Mouse (Mus musculus) megakaryocyte-erythroid progenitor cell, adult 5-6 weeks (primary cell): ENCODE results near the gene Lst1. TPM values are rescaled to one million over a fixed set of nuclear protein-coding genes. Genes with fewer than 3 reads are reported as not detected.
"Not testable (repeated sequence)": the region's sequence is repeated elsewhere in the genome, so short reads cannot be mapped to it uniquely, and the experiment has no call there.

Experiments used
- ATAC-seq: replicated peaks from 2 replicates; pipeline ENCODE4 v1.8.0; 2016; ENCODE audit warnings: mild to moderate bottlenecking, inconsistent platforms; ENCODE audit not compliant: severe bottlenecking, poor library complexity, low FRiP score, low TSS enrichment
- total RNA-seq, 2 experiments: library from RNA; stranded (forward) in 1 of 2; stranded (reverse) in 1 of 2; fragments of 200-1000, 215-1000 nt in 1 of 2; fragments of >200 nt in 1 of 2; fragmentation: Nextera tagmentation in 1 of 2; gene quantifications; 2 replicates each; pipeline ENCODE4 v1.2.3; 2014 to 2017

Lst1 gene
- total RNA-seq (2014; fragmentation: Nextera tagmentation) (not detected in 2 replicates), total RNA-seq (2017) (15.8 TPM in 1 of 2 replicates, not detected in the other)

DNA sequence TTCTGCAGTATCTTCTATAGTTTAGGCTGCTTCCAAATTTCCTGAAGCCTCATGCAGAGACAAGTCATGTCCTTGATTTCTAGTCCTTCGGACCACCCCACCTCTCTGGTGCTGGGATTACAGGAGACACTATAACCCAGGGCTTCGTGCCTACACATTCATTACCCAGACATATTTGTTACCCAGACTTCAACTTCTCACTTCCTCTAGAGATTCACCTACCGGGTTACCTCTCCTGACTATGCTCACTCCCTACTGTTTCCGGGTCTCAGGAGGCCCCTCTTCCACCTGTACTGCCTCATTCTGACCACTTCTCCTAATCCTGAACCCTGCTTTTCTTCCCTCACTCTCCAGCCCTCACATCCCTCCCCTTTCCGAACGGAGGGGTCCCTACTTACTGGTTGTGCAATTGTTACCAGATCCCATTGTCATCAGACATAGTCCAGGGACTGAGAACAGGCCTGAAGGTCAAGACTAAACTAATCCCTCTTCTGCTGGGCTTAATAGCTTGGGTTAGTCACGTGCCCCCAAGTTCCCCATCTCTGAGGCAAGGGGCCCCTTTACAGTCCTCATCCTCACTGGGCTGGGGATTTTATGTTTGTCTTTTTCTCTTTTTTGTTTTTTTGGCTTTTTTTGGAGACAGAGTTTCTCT lies at the start of gene Lst1:
Gene Lst1, minus strand, starts transcription at position 481 of the 652 bp plus-strand sequence.
- ATAC-seq = no peak

DNA sequence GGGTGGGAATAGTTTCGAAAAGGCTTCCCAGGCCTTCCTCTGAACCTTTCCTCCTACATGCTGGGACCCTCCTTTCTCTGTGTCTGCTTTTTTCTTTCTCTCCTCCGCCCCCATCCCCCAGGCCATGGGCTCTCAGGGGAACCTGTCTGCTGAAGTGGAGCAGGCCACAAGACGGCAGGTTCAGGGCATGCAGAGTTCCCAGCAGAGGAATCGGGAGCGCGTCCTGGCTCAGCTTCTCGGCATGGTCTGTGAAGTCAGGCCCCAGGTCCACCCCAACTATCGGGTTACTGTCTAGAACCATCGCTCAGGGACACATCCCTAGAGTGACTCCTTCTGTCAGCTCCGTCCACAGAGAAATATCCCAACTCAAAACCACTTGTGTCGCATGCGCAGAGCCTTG lies 49.3 kb upstream of the Lst1 start:
- no peak for ATAC-seq

DNA sequence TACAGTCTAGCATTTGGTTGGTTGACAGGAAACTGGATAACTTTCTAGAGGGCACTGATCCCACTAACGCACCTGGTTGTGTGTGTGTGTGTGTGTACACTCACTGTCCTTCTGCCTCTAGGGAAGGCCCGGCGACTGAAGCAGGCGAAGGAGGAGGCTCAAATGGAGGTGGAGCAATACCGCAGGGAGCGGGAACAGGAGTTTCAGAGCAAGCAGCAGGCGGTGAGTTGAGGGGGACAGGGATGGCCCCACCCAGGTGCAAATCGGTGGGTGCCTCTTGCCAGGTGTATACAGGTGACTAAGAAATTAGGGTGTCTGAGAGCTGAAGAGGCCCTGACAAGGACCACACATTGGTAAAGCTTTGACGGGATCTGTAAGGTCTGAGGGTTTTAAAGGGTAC lies 48.8 kb upstream of the Lst1 start:
- ATAC-seq = no peak

DNA sequence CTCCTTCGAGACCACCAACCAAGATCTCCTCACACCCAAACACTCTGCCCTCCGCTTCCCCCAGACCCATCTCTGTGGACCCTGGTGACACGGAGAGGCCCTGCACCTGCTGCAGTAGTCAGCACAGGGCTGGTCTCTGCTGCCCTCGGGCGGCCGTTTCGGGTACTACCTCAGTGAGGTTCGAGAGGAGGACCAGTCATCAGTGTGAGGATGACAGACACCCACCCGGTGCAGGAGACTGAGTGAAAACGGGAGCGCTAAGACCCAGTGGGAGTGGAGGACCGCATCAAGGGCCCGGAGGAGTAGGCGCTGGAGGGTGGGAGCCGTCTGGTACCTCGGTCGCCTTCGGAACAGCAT lies 48.1 kb upstream of the Lst1 start:
- peak; percentile 74 for ATAC-seq

DNA sequence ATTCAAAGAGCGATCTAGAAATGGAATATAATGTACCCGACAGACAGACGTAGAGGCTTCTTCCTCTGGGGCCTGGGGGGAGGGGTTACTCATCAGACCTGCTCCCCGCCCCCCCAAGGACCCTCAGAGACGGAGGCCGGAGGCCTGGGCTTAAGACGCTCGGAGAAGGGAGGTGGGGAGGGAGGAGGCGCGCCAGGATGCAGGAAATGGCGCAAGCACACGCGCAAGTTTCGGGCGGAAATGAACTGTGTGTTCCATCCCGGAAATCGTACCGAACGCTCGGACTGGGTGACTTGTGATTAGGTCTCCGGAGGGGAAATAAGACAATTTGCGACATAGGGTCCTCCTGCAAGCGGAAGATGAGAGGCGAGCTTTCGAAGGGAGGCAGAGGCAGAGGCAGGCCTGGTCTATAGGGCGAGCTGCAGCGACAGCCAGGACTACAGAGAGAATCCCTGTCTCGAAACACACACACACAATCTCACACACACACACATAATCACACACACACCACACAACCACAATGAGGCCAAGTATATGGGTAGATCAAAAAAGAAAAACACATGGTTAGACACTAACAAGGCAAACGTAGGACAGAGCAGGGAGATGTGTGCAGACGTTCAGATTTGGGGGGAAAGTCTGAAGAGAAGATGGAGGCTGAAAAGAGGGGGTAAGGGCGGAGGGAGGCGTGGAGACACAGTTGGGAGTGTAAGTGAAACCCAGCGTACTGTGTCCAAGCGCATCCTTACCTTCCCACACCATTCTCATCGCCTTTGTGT lies 47.6 kb upstream of the Lst1 start, which contains the start of gene Nfkbil1:
Gene Nfkbil1, minus strand, starts transcription at position 179 of the 776 bp plus-strand sequence.
- peak; percentile 65 for ATAC-seq

DNA sequence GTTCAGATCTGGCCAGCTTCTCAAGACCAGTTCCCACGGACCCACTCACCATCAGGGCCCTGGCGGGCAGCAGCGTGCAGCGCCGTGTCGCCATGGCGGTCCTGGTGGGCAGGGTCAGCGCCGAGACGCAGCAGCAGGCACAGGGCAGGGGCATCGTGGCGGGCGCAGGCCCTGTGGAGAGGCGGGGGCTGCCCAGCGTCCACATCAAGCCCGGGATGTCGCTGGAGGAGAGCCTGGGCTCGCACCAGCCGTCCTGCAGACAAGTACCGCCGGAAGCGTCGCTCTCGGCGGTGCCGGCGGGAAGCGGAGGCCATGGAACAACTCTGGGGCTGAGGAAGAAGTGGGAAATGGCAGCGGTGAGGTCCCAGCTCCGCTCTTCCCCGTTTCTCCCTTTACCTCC lies 46.7 kb upstream of the Lst1 start:
- no peak for ATAC-seq

DNA sequence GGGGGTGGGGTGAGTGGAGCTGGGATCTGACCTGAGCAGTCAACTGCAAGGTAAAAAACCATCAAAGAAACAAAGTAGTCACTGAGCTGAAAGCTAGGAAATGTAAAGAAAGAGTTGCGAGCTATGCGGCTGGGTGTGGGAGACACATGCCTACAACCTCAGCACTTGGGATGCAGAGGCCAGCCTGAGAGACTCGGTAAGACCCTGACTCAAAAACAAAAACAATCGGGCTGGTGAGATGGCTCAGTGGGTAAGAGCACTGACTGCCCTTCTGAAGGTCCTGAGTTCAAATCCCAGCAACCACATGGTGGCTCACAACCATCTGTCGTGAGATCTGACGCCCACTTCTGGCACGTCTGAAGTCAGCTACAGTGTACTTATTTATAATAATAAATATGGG lies 45.9 kb upstream of the Lst1 start:
- not testable (repeated sequence) for ATAC-seq

DNA sequence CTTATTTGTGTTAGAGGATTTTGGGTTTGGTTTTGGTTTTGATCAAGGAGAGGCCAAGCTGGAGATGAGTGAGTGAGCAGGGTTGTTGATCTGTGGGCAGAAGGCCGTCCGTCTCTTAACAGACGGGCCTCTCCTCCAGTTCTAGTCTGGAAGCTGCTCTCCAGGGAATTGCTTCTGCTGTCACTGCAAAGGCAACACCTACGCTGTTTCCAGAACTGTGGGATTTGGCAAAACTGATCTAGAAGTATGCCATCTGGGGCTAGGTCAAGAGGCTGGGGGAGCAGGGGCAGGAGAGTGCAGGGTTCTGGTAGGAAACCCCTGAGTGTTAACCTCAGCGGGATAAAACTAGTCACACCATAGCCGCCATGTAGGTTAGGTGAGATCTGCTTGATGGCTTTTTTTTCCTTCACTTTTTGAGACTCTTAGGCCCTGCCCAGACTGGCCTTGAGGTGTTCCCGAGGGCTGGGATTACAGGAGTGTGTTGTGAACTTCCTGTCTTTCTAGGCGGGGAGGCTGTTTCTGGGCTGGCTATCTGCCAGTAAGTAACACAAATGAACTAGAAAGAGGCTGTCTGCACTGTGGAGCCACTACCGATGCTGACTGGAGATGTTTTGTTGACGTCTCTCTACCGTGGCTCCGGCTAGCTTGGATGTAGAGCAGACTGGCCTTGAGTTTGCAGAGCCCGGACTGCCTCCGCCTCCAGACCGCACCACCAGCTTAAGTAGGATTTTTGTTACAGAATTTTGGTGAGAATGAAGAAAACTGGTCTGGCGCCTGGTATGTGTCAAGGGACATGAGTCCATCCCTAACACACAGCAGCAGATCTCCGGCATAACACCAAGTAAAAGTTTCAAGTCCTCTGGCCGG lies 45.1 kb upstream of the Lst1 start, which contains the start of gene Atp6v1g2:
Gene Atp6v1g2, plus strand, starts transcription at position 547 of the 867 bp plus-strand sequence.
- ATAC-seq = no peak

DNA sequence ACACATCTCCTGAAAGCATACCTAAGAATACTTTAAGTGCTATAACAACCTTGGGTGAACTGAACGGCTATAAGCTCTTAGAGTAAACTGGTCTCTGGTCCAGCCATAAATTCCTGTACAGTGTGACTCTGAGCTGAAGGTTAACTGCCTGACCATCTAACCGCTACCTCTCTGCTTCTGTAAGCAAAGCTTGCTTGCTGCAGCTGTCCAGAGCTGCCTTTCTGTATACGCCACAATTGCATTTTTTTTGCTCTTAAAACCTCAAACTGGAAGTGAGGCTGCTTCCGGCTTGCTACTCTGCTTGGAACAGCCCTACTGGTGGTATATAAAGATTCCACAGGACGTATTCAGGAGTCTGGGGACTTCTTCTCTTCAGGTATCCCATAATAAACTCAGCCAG lies 44.4 kb upstream of the Lst1 start:
- ATAC-seq = no peak

DNA sequence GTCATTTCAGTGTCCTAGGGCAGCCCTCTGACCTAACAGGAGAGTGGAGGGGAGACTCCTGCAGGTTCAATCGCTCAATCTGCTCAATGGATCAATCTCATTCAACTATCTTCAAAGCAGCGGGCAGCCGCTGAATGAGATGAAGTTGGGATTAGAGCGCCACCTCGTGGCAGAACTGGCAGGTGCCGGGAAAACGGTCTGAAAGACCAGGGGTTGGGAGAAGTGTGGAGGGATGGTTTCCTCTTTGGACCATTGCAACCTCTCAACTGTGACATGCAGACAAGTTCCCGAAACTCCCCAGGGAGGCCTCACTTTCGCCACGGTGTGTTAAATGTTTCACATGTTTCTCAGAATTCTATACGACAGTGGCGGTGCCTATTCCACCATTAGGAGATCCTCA lies 43.8 kb upstream of the Lst1 start:
- ATAC-seq = peak; percentile 28; the same call in 1 of the 2 replicates

DNA sequence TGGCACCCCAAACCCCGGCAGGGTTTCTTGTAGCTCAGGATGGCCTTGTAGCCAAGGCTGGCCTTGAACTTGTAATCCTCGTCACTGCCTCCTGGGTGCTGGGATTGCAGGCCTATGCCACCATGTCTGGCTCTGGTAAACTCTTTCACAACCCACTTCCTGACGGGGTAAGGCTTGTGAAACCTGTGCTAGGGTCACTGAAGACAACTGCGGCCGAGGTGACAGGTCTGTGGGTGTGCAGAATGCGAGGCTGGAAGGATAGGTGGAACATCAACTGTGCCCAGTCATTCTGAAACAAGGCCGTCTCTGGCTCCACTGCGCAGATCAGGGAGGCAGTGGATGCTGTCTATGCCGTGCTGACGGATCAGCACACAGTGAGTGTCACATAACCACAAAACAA lies 42.8 kb upstream of the Lst1 start:
- ATAC-seq = no peak

DNA sequence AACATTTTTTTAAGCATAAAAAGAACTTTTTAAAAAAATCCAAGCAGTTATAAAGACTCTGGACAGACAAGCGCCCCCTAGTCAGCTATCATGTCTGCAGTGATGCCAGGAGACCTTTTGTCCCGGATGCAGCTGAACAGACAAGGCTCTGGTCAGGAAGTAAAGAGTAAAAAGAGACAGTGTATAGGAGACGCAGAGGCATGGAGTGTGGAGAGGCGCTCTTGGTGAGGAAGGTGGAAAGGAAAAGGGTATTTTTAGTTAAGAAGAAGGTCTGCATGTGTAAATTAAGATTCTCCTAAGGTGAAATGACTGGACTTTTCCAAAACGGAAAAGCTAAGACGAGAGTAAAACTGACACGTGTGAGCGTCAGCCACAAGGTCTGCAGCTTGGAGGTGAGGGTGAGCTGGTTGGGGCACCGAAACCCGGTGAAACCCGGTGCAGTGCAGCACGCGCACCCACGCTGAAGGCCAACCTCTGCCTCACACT lies 38.4 kb upstream of the Lst1 start:
- no peak for ATAC-seq

DNA sequence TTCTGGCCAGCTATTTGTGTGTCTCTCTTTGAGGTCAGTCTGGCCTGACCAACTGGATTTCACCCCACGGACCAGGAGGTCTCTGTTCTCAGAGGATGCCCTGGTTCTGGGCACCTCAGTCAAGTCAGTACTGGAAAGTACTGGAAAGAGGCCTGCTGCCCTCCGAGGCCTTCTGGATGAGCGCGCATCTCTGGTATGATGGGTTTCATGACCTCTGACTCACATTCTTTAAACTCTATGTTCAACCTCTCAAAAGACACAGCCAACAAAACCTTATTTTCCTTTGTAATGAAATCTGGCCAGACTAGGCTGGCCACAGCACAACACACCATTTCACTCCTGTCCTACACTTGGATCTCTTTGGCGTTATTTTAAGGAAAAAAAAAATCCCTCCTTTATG lies 37.2 kb upstream of the Lst1 start:
- no peak for ATAC-seq

DNA sequence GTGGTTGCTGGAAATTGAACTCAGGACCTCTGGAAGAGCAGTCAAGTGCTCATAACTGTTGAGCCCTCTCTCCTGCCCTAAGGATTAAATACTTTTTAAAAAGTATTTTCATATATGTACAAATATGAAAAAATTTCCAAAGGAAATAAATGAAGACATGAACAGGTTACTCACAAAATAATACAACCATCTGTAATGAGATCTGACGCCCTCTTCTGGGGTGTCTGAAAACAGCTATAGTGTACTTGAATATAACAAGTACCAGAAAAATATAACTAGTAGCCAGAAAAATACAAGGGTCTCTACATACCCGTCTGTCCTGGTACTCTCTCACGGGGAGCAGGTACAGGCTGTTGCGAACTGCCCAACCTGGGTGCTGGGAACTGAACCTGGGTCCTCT lies 36.4 kb upstream of the Lst1 start:
- ATAC-seq = no peak

DNA sequence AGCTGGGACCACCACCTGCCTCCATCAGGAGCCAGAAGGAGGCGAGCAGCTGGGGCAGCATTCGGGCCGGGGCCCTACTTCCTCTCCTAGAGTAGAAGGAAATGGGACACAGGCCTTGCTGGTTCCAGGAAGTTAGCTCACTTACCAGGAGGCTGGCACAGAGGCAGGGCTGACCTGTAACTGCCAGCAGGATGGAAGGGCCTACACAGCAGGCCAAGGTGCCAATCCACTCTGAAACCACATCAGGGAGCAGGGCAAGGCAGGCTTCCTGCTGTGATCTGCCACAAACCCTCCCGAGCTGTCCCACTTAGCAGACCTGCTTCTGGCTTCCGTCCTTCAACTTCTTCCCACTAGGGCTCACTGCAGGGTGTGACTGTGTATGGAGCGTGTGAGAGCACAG lies 34.1 kb upstream of the Lst1 start:
- ATAC-seq = peak; percentile 26; the same call in 1 of the 2 replicates

DNA sequence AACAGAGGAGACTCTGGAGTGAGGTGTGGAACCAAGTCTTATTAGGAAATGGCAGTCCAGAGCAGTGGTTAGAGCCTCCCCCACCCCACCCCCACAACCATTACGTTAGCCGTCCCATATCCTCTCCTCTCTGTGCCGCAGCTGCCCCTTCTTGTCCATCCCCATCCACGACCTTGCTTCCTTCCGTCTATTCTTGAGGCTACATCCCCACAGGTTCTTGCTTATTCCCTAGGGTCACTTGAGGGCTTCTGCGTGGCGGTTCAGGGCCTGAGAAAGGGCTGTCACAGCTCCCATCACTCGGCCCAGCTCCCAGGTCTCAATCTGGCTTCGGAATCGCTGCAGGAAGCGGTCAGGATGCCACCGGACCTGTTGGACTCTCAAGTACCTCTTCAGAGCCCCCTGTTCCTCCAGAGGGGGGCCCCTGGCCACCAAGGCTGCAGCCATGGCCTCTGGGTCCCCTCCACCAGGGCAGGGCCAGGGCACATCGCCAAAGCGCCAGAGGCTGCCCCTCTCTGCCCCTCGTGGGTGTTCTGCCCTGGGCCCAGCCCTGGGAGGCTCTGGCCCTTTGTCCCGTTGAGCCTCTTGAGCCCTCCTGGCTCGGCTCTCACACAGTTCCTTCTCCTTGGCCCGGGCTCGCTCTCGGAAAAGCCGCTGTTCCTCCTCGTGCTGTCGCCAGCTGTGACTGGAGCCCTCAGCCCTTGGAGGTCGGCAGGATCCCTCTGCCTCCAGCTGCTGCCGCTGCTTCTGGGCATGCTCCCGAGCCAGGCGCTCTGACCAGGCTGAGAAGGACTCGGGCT lies 32.1 kb upstream of the Lst1 start, which contains the start of gene Gm16181:
Gene Gm16181, plus strand, starts transcription at position 679 of the 797 bp plus-strand sequence.
- ATAC-seq = no peak

DNA sequence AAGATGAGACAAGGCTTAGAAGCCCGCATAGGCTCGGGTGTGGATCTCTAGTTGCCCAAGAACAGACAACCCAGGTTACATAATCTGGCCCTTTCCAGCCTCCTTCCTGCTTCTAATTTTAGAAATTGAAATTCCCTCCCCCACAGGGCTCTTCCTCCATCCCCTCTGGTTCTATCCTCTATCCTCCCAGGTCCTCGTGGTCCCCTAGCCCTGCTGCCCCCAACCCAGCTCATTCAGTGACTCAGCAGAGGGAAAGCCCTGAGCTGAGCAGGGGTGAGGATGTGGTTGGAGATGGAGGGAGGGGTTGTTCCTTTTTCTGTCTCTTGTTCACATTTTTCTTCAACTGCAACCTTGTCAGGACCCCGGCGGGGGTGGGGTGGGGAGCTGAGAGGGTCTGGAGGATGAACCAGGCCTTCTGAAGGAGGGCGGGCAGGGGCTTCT lies 31.4 kb upstream of the Lst1 start:
- no peak for ATAC-seq

DNA sequence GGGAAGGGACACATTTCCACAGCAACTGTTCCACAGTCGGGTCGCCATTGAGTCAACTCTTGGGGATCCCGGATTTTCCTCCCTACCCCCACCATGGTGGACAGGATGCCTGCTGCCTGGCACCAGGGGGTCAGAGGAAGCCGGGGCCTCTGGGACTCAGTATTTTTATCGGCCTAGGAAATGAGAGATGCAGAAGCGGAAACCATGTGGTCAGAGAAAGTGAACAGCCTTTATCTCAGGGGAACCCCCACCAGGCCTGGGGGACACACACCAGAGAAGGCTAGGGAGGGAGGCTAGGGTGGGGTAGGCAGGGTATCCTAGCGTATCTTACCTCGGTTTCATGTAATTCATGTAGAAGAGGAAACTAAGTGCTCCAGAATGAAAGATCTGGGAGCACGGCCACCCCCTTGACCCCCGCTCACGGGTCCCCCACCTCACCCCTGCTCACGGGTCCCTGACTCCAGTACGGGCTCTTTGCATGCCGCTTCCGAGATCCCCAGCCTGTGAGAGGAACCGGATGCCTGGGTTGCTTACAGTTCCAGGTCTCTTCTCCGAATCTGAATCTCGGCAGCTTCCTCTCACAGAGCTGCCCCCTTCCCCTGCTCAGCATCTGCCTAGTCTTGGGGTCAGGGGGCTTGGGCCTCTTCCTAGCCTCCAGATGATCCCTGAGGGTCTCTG lies 30.4 kb upstream of the Lst1 start:
- ATAC-seq = no peak; the same call in 1 of the 2 replicates
